Mouse (Mus musculus): ENCODE results near the gene Ralgps1. TPM values are rescaled to one million over a fixed set of nuclear protein-coding genes. Genes with fewer than 3 reads are reported as not detected.

Gene Ralgps1
- 32.0 and 44.4 TPM in 2 replicates for polyA plus RNA-seq (2015; fragmentation: Nextera tagmentation; extraction: Ambion mirVana)

DNA sequence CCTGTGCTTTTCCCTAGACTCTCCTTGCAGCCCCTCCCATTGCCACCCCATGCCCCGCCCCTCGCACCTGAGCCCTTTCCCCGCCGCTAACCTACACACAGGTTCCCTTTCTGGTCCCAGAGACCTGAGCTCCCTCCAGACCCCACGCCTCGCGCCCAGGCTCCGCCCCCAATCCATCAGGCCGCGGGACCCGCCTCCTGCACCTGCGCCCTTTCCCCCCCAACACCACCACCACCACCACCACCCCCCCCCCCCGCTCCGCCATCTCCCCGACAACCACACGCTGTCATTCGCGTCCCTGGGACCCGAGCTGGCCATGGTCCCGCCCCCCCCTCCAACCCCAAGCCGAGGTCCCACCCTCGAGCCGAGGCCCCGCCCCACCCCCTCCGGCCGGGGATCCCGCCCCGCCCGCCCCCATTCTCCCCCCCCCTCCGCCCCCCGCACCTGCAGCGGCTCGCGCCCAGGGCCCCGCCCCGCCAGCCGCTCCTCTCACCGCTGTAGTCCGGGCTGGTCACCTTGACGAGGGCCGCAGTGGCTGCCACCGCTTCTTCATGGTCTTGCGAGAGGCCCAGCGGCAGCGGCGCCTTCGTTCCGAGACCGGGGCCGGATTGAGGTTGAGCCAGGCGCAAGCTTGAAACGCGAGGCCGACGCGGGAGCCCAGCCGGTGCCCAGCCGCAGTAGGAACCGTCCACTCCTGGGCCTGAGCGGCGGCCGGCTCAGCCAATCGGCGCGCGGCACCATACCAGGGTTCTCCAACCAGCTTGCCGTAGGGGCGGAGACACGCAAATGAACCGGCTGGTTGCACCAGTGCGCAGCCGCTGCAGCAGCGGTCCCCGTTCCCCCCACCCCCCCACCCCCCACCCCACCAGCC lies at the start of gene Ralgps1:
Gene Ralgps1, minus strand, starts transcription at position 710 of the 871 bp plus-strand sequence.
- H3K9ac ChIP-seq (ENCODE audit: low read depth, low read length) = peak within 1 kb of the TSS; percentile 90
- H3K27ac ChIP-seq (ENCODE audit: low read depth, low read length) = peak within 1 kb of the TSS; percentile 99
- under 1% methylated on average over 53 of the region's 74 CpGs for WGBS
- H3K4me2 ChIP-seq (ENCODE audit: low read length) = peak within 1 kb of the TSS; percentile 68
- no peaks in the 10 kb centered on the region for H3K9me3 ChIP-seq (ENCODE audit: control insufficient read depth, low read length)
- no peaks in the 10 kb centered on the region for H3K36me3 ChIP-seq (ENCODE audit: control insufficient read depth, insufficient read depth, low read length)
- H3K4me3 ChIP-seq (ENCODE audit: low read length) = peak within 1 kb of the TSS; percentile 68
- peaks cover 12% of the 10 kb centered on the region for H3K4me1 ChIP-seq (ENCODE audit: control insufficient read depth, insufficient read depth, low read depth, low read length)
- peak; percentile 99 for ATAC-seq
- no peaks in the 10 kb centered on the region for H3K27me3 ChIP-seq (replicated peaks; ENCODE audit: control insufficient read depth, insufficient read depth, low read length)

DNA sequence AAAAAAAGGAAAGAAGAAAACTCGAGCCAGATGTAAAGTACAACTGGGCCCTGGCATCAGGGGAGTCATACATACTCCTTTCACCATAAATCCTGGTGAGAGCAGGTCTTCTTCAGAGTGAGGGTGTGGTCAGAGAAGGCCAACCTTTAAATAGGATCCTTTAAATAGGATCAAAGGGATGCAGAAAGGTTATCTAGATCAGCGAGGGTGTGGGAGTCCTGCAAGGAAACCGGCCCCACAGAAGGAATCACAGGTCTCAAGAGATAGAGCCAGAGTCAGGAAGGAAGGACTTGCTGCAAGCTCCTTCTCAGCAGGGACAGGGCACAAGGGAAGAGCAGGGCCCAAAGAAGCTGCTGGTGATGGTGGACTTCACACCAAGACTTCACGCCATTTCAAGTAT lies 46.2 kb upstream of the Ralgps1 start:
- no peak for ATAC-seq
- no peak overlapping the region for H3K27ac ChIP-seq (ENCODE audit: low read depth, low read length)
- 87% methylated on average over 4 of the region's 4 CpGs for WGBS
- no peaks in the 10 kb centered on the region for H3K9me3 ChIP-seq (ENCODE audit: control insufficient read depth, low read length)
- no peaks in the 10 kb centered on the region for H3K27me3 ChIP-seq (replicated peaks; ENCODE audit: control insufficient read depth, insufficient read depth, low read length)
- no peak overlapping the region for H3K9ac ChIP-seq (ENCODE audit: low read depth, low read length)
- H3K4me2 ChIP-seq (ENCODE audit: low read length) = no peak overlapping the region
- H3K4me3 ChIP-seq (ENCODE audit: low read length) = no peak overlapping the region
- no peaks in the 10 kb centered on the region; the same call in 1 of the 2 replicates for H3K4me1 ChIP-seq (ENCODE audit: control insufficient read depth, insufficient read depth, low read depth, low read length)
- no peaks in the 10 kb centered on the region for H3K36me3 ChIP-seq (ENCODE audit: control insufficient read depth, insufficient read depth, low read length)

- Histone ChIP-seq H3K4me2 (ENCODE audit: low read length) (no peak overlapping the region), H3K9me3 (ENCODE audit: control insufficient read depth, low read length) (no peaks in the 10 kb centered on the region), H3K27ac (ENCODE audit: low read depth, low read length) (no peak overlapping the region), H3K4me3 (ENCODE audit: low read length) (no peak overlapping the region), H3K36me3 (ENCODE audit: control insufficient read depth, insufficient read depth, low read length) (peaks cover 18% of the 10 kb centered on the region), H3K4me1 (ENCODE audit: control insufficient read depth, insufficient read depth, low read depth, low read length) (no peaks in the 10 kb centered on the region; the same call in 1 of the 2 replicates), H3K9ac (ENCODE audit: low read depth, low read length) (no peak overlapping the region), H3K27me3 (replicated peaks; ENCODE audit: control insufficient read depth, insufficient read depth, low read length) (no peaks in the 10 kb centered on the region)
- 89% methylated on average over 13 of the region's 13 CpGs for WGBS
- no peak for ATAC-seq
These were observed 42.7 kb upstream of the Ralgps1 start for GRCm38 (mm10) chr2:33414019-33414418.

GRCm38 (mm10) chr2:33412111-33412510 lies 40.8 kb upstream of the Ralgps1 start:
- H3K9ac ChIP-seq (ENCODE audit: low read depth, low read length) = no peak overlapping the region
- H3K4me2 ChIP-seq (ENCODE audit: low read length) = no peak overlapping the region
- H3K4me1 ChIP-seq (ENCODE audit: control insufficient read depth, insufficient read depth, low read depth, low read length) = no peaks in the 10 kb centered on the region
- no peaks in the 10 kb centered on the region for H3K9me3 ChIP-seq (ENCODE audit: control insufficient read depth, low read length)
- H3K27me3 ChIP-seq (replicated peaks; ENCODE audit: control insufficient read depth, insufficient read depth, low read length) = no peaks in the 10 kb centered on the region
- no peak overlapping the region for H3K27ac ChIP-seq (ENCODE audit: low read depth, low read length)
- H3K36me3 ChIP-seq (ENCODE audit: control insufficient read depth, insufficient read depth, low read length) = peaks cover 21% of the 10 kb centered on the region
- H3K4me3 ChIP-seq (ENCODE audit: low read length) = no peak overlapping the region
- no peak for ATAC-seq
- WGBS = 84% methylated on average over 14 of the region's 14 CpGs

- Histone ChIP-seq H3K4me2 (ENCODE audit: low read length) (no peak overlapping the region), H3K4me3 (ENCODE audit: low read length) (no peak overlapping the region), H3K27me3 (replicated peaks; ENCODE audit: control insufficient read depth, insufficient read depth, low read length) (no peaks in the 10 kb centered on the region), H3K36me3 (ENCODE audit: control insufficient read depth, insufficient read depth, low read length) (peaks cover 2% of the 10 kb centered on the region; the same call in 1 of the 2 replicates), H3K27ac (ENCODE audit: low read depth, low read length) (no peak overlapping the region), H3K9ac (ENCODE audit: low read depth, low read length) (no peak overlapping the region), H3K4me1 (ENCODE audit: control insufficient read depth, insufficient read depth, low read depth, low read length) (peaks cover 4% of the 10 kb centered on the region; the same call in 1 of the 2 replicates), H3K9me3 (ENCODE audit: control insufficient read depth, low read length) (no peaks in the 10 kb centered on the region)
- no peak for ATAC-seq
- 89% methylated on average over 4 of the region's 4 CpGs for WGBS
These were observed 32.3 kb upstream of the Ralgps1 start for GRCm38 (mm10) chr2:33403511-33404003.

DNA sequence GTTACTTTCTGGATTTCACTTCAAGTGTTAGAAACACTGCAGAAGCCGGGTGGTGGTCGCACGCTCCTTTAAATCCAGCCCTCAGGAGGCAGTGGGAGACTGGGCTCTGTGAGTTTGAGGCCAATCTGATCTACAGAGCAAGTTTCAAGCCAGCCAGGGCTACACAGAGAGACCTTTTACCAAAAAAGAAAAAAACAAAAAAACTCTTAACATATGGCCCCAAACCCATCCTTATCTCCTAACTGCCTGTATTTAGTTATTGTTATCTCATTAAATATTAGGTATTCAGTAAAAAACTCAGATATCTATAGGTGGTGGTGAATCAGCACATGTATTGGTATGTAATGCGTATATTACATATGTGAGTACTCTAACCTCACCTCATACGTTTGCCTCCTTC lies 31.4 kb upstream of the Ralgps1 start:
- Histone ChIP-seq H3K4me2 (ENCODE audit: low read length) (no peak overlapping the region), H3K36me3 (ENCODE audit: control insufficient read depth, insufficient read depth, low read length) (no peaks in the 10 kb centered on the region), H3K9ac (ENCODE audit: low read depth, low read length) (no peak overlapping the region), H3K4me1 (ENCODE audit: control insufficient read depth, insufficient read depth, low read depth, low read length) (peaks cover 4% of the 10 kb centered on the region; the same call in 1 of the 2 replicates), H3K4me3 (ENCODE audit: low read length) (no peak overlapping the region), H3K27me3 (replicated peaks; ENCODE audit: control insufficient read depth, insufficient read depth, low read length) (no peaks in the 10 kb centered on the region), H3K9me3 (ENCODE audit: control insufficient read depth, low read length) (no peaks in the 10 kb centered on the region), H3K27ac (ENCODE audit: low read depth, low read length) (no peak overlapping the region)
- ATAC-seq = no peak
- 77% methylated on average over 5 of the region's 5 CpGs for WGBS

GRCm38 (mm10) chr2:33402236-33402635 lies 30.9 kb upstream of the Ralgps1 start:
- H3K4me1 ChIP-seq (ENCODE audit: control insufficient read depth, insufficient read depth, low read depth, low read length) = peaks cover 4% of the 10 kb centered on the region; the same call in 1 of the 2 replicates
- no peak overlapping the region for H3K9ac ChIP-seq (ENCODE audit: low read depth, low read length)
- no peak overlapping the region for H3K4me3 ChIP-seq (ENCODE audit: low read length)
- no peak overlapping the region for H3K4me2 ChIP-seq (ENCODE audit: low read length)
- no peak overlapping the region for H3K27ac ChIP-seq (ENCODE audit: low read depth, low read length)
- 30% methylated on average over 7 of the region's 7 CpGs for WGBS
- H3K27me3 ChIP-seq (replicated peaks; ENCODE audit: control insufficient read depth, insufficient read depth, low read length) = no peaks in the 10 kb centered on the region
- no peaks in the 10 kb centered on the region for H3K9me3 ChIP-seq (ENCODE audit: control insufficient read depth, low read length)
- no peaks in the 10 kb centered on the region for H3K36me3 ChIP-seq (ENCODE audit: control insufficient read depth, insufficient read depth, low read length)
- ATAC-seq = peak; percentile 48; the same call in 1 of the 2 replicates

GRCm38 (mm10) chr2:33401217-33401616 lies 29.9 kb upstream of the Ralgps1 start:
- H3K36me3 ChIP-seq (ENCODE audit: control insufficient read depth, insufficient read depth, low read length) = no peaks in the 10 kb centered on the region
- H3K4me1 ChIP-seq (ENCODE audit: control insufficient read depth, insufficient read depth, low read depth, low read length) = no peaks in the 10 kb centered on the region
- whole genome bisulfite sequencing = 34% methylated on average over 3 of the region's 3 CpGs
- no peak overlapping the region for H3K9ac ChIP-seq (ENCODE audit: low read depth, low read length)
- H3K27me3 ChIP-seq (replicated peaks; ENCODE audit: control insufficient read depth, insufficient read depth, low read length) = no peaks in the 10 kb centered on the region
- H3K4me2 ChIP-seq (ENCODE audit: low read length) = no peak overlapping the region
- H3K4me3 ChIP-seq (ENCODE audit: low read length) = no peak overlapping the region
- no peak for ATAC-seq
- H3K27ac ChIP-seq (ENCODE audit: low read depth, low read length) = no peak overlapping the region
- H3K9me3 ChIP-seq (ENCODE audit: control insufficient read depth, low read length) = no peaks in the 10 kb centered on the region

- no peak overlapping the region for H3K27ac ChIP-seq (ENCODE audit: low read depth, low read length)
- 86% methylated on average over 5 of the region's 5 CpGs for WGBS
- no peaks in the 10 kb centered on the region for H3K4me1 ChIP-seq (ENCODE audit: control insufficient read depth, insufficient read depth, low read depth, low read length)
- H3K9me3 ChIP-seq (ENCODE audit: control insufficient read depth, low read length) = no peaks in the 10 kb centered on the region
- no peaks in the 10 kb centered on the region for H3K27me3 ChIP-seq (replicated peaks; ENCODE audit: control insufficient read depth, insufficient read depth, low read length)
- no peak for ATAC-seq
- H3K4me3 ChIP-seq (ENCODE audit: low read length) = no peak overlapping the region
- H3K4me2 ChIP-seq (ENCODE audit: low read length) = no peak overlapping the region
- no peaks in the 10 kb centered on the region for H3K36me3 ChIP-seq (ENCODE audit: control insufficient read depth, insufficient read depth, low read length)
- no peak overlapping the region for H3K9ac ChIP-seq (ENCODE audit: low read depth, low read length)
These were observed 29.3 kb upstream of the Ralgps1 start for GRCm38 (mm10) chr2:33400541-33400940.
